Mouse (Mus musculus) kidney, embryonic 15.5 days (tissue): Measurements from ENCODE around the gene Mcat. TPM values are rescaled to one million over a fixed set of nuclear protein-coding genes. Genes with fewer than 3 reads are reported as not detected.
"Not testable (repeated sequence)": the region's sequence is repeated elsewhere in the genome, so short reads cannot be mapped to it uniquely, and the experiment has no call there.

Experiments
- ATAC-seq: fragments of 200-750 bp; cut with Nextera tagmentation; replicated peaks from 2 replicates; pipeline ENCODE4 v1.8.0; 2017; ENCODE audit warnings: moderate TSS enrichment; ENCODE audit not compliant: low FRiP score
- H3K27ac ChIP-seq: fragments of 300-500 bp; sonication (generic); 2 replicates; pipeline ENCODE4 v1.5.1; 2015; ENCODE audit warnings: mild to moderate bottlenecking, inconsistent platforms
- H3K27me3 ChIP-seq: fragments of 300-500 bp; sonication (generic); 2 replicates; pipeline ENCODE4 v1.6.1; 2015; ENCODE audit warnings: inconsistent platforms
- H3K36me3 ChIP-seq: fragments of 300-500 bp; sonication (generic); 2 replicates; pipeline ENCODE4 v1.6.1; 2015; ENCODE audit warnings: inconsistent platforms
- H3K4me1 ChIP-seq: fragments of 300-500 bp; sonication (generic); 2 replicates; pipeline ENCODE4 v1.6.1; 2015; ENCODE audit warnings: inconsistent platforms
- H3K4me2 ChIP-seq: fragments of 300-500 bp; sonication (generic); 2 replicates; pipeline ENCODE4 v1.6.1; 2015; ENCODE audit warnings: moderate library complexity, mild to moderate bottlenecking, inconsistent platforms
- H3K4me3 ChIP-seq: fragments of 300-500 bp; sonication (generic); replicated peaks from 2 replicates; pipeline ENCODE4 v1.5.1; 2015; ENCODE audit warnings: mild to moderate bottlenecking, inconsistent platforms
- H3K9ac ChIP-seq: fragments of 300-500 bp; sonication (generic); 2 replicates; pipeline ENCODE4 v1.6.1; 2015; ENCODE audit warnings: mild to moderate bottlenecking, inconsistent platforms
- H3K9me3 ChIP-seq: fragments of 300-500 bp; sonication (generic); replicated peaks from 2 replicates; pipeline ENCODE4 v1.6.1; 2016; ENCODE audit warnings: inconsistent platforms
- WGBS: fragments of 180-500 bp; shearing (Covaris S2); methylation state at CpG from one replicate; pipeline ENCODE4 v1.1.7; 2015; ENCODE audit warnings: mixed read lengths; 5-methylcytosine and 5-hydroxymethylcytosine counted together
- polyA plus RNA-seq: library from polyadenylated mRNA; unstranded; fragments of >200 nt; fragmentation: Nextera tagmentation; extraction: Ambion mirVana; gene quantifications from 2 replicates; pipeline ENCODE4 v1.2.1, GENCODE M21; 2015

Gene Mcat
- polyA plus RNA-seq, 1 experiment from 2014 or later = 36.6 TPM

DNA sequence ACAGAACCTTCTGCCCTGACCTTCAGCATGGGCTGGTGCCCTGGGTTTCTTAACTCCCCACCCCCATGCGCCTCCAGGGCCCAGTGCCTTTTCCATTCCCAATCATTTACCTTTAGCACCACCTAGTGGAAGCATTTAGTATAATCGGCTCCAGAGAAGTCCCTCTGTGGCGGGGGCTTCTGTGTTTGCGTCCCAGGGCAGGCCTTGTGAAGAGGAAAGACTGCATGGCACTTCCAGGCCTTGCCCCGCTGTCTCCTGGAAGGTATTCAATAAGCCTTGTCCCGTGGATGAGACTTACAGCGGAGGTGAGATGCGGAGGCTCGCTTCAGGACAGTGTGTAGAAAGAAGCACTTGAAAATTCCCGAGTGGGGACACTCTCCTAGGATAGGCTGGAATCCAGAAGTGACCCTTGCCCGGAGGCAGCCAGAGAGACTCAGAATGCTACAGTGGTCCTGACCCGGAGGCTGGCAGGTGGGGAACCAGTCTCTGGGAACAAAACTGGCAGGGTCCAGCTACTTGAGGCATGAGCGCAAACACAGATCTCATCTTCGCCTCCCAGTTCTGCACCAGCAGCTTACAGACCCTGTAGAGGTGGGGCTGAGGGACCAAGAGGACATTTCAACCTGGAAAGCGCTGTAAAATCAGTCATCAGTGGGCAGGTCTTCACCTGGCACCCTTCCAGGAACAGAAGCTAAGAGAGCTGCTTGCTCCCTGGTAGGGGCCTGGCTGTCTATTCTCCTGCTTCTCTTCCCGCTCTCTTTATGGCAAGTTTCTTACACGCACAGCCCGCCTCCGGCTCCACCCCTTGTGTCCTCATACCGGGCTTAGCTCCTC, 45.2 kb downstream of the Mcat start:
- no peak overlapping the region for H3K27ac ChIP-seq
- H3K27me3 ChIP-seq = no peaks in the 10 kb centered on the region
- H3K9ac ChIP-seq = no peak overlapping the region
- no peak overlapping the region for H3K4me3 ChIP-seq
- H3K9me3 ChIP-seq = no peaks in the 10 kb centered on the region
- peaks cover 23% of the 10 kb centered on the region for H3K4me1 ChIP-seq
- no peaks in the 10 kb centered on the region for H3K36me3 ChIP-seq
- ATAC-seq = peak; percentile 69; the same call in 1 of the 2 replicates
- peak overlapping the region; percentile 44; the same call in 1 of the 2 replicates for H3K4me2 ChIP-seq
- WGBS = 35% methylated on average over 20 of the region's 20 CpGs

- peaks cover 21% of the 10 kb centered on the region for H3K4me1 ChIP-seq
- H3K27ac ChIP-seq = no peak overlapping the region
- no peaks in the 10 kb centered on the region for H3K9me3 ChIP-seq
- no peak overlapping the region for H3K9ac ChIP-seq
- no peak for ATAC-seq
- no peaks in the 10 kb centered on the region for H3K27me3 ChIP-seq
- 79% methylated on average over 5 of the region's 5 CpGs for WGBS
- no peaks in the 10 kb centered on the region for H3K36me3 ChIP-seq
- H3K4me3 ChIP-seq = no peak overlapping the region
- H3K4me2 ChIP-seq = no peak overlapping the region
Observed at GRCm38 (mm10) chr15:83515018-83515417, 48.6 kb downstream of the Mcat start.

DNA sequence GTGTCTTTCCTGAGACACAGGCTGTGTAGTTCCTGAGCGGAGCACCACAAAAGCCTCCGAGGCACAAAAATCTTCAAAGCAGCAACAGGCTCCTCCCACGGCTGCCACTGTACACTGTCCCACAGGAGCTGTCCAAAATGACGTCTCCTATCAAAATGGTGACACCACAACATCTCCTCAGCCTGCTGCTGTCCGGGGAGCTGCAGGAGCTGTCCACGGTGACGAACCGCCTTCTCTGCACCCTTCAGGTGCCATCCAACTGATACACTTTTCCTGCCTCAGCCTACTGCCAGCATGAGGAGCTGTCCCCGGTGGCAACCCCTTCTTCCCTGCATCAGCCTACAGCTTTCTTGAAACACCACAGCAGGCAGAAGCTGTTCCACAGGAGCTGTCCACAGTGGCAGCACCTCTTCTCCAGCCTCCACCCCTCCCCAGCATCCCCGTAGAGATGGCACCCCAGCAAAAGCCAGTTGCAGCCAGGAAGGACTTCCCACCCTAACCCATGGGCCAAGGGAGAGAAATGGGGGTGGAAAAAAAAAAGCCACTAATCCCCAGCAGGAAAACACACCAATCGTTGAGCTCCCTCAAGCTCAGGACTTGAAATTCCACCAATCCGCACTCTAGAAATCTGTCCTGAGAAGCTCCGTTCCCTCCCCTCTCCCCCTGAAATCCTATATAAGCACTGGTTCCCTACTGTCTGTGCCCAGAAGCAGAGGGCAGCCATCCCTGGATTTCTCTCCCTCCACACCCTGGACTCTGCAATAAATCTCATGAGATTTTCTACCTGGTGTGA, 50.9 kb downstream of the Mcat start:
- Histone ChIP-seq H3K36me3 (no peaks in the 10 kb centered on the region), H3K9me3 (no peaks in the 10 kb centered on the region), H3K4me1 (peaks cover 13% of the 10 kb centered on the region), H3K27ac (no peak overlapping the region), H3K27me3 (no peaks in the 10 kb centered on the region), H3K9ac (no peak overlapping the region), H3K4me2 (no peak overlapping the region), H3K4me3 (no peak overlapping the region)
- 70% methylated on average over 13 of the region's 13 CpGs for WGBS
- no peak for ATAC-seq

DNA sequence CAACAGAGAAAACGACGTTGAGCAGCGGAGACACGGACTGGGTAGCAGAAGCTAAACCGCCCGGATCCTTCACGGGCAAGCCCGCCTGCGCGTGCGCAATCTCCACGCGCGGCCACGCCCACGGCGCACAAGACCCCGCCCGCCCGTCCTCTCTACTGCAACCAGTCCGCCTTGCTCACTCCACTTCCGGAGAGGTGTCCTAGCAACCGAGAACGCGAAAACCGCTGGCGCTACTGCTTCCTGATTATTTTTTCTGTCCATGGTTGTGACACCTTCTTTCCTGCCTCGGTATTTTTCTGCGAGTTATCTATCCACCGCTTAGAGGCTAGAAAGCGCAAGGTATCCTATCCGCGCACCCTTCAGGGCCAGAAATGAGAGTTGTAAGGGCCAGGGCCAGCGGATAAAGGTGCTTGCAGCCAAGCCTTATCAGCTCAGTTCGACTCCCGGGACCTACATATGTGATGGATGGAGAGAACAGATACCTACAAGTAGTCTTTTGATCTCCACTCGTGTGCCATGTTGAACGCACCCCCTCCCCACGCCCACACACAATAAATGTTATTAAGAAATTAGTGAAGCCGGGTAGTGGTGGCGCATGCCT, 52.7 kb downstream of the Mcat start, which contains the start of gene Ttll1:
TSS of gene Ttll1 (minus strand) at position 89 of the 601 bp plus-strand sequence.
- 11% methylated on average over 41 of the region's 41 CpGs for WGBS
- ATAC-seq = peak; percentile 96

GRCm38 (mm10) chr15:83509950-83510804, 53.4 kb downstream of the Mcat start:
- Histone ChIP-seq H3K9ac (peak overlapping the region; percentile 52), H3K9me3 (no peaks in the 10 kb centered on the region), H3K27ac (peak overlapping the region; percentile 38), H3K36me3 (no peaks in the 10 kb centered on the region), H3K4me1 (peaks cover 13% of the 10 kb centered on the region), H3K4me3 (peak overlapping the region; percentile 52), H3K27me3 (no peaks in the 10 kb centered on the region), H3K4me2 (peak overlapping the region; percentile 66)
- peak; percentile 57; the same call in 1 of the 2 replicates for ATAC-seq
- 29% methylated on average over 17 of the region's 17 CpGs for WGBS

More for the DNA sequence above, 52.7 kb downstream of the Mcat start, which contains the start of gene Ttll1:
- peaks cover 13% of the 10 kb centered on the region for H3K4me1 ChIP-seq
- H3K27ac ChIP-seq = peak within 1 kb of the TSS; percentile 38
- H3K27me3 ChIP-seq = no peaks in the 10 kb centered on the region
- H3K36me3 ChIP-seq = no peaks in the 10 kb centered on the region
- peak within 1 kb of the TSS; percentile 66 for H3K4me2 ChIP-seq
- H3K9ac ChIP-seq = peak within 1 kb of the TSS; percentile 52
- no peaks in the 10 kb centered on the region for H3K9me3 ChIP-seq
- H3K4me3 ChIP-seq = peak within 1 kb of the TSS; percentile 52

- not testable (repeated sequence) for H3K27ac ChIP-seq, H3K4me2 ChIP-seq, H3K4me3 ChIP-seq, ATAC-seq, H3K9me3 ChIP-seq, H3K4me1 ChIP-seq, H3K9ac ChIP-seq, H3K27me3 ChIP-seq
- H3K36me3 ChIP-seq = peaks cover 42% of the 10 kb centered on the region
- WGBS = 79% methylated on average over 6 of the region's 6 CpGs
Observed at GRCm38 (mm10) chr15:83501483-83501882, 62.1 kb downstream of the Mcat start.

DNA sequence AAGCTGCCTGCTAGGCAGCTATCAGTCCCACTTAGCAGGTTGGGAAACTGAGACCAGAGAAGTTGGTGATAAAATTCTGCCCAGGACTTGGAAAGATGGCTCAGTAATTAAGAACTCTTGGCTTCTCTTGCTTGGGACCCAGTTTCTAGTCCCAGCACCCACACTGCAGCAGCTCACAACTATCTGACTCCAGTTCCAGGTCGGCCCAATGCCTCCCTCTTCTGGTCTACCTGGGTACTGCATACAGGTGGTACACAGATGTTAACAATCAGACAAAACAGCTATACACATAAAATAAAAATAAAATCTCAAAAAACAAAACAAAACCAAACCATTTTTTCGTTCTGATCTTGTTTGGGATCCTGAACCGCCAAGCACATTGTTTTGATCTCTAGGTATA, 63.2 kb downstream of the Mcat start:
- Histone ChIP-seq H3K4me2 (no peak overlapping the region), H3K4me3 (no peak overlapping the region), H3K9me3 (no peaks in the 10 kb centered on the region), H3K36me3 (peaks cover 53% of the 10 kb centered on the region), H3K9ac (no peak overlapping the region), H3K4me1 (no peaks in the 10 kb centered on the region), H3K27ac (no peak overlapping the region), H3K27me3 (no peaks in the 10 kb centered on the region)
- 61% methylated on average over 3 of the region's 3 CpGs for WGBS
- ATAC-seq = no peak

DNA sequence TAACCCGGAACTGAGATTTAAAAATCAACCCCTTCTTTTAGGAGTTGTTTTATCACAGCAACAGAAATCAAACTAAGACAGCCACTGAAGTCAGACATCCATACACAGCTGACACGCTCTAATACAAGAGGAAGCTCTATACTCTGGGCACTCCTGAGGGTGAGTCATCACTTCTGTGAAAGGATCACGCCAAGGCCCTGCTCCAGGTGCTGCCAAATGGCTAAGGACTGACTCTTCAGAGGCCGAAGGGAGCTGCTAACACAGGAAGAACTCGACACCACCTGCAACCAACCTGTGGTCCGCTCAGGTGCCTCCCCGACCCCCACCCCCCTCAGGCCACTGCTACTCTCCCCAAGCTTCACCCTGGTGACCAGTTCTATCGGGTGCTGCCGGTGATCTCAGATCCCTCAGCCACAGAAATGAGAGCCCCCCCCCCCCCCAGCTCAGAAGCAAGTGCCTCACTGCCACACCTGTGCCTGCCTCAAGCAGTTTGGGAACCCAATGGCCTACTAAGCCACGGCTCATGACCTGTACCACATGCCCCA, 64.3 kb downstream of the Mcat start:
- ATAC-seq = no peak
- Histone ChIP-seq H3K36me3 (peaks cover 61% of the 10 kb centered on the region), H3K27ac (no peak overlapping the region), H3K9ac (no peak overlapping the region), H3K4me2 (no peak overlapping the region), H3K4me1 (no peaks in the 10 kb centered on the region; the same call in 1 of the 2 replicates), H3K27me3 (no peaks in the 10 kb centered on the region), H3K4me3 (no peak overlapping the region), H3K9me3 (no peaks in the 10 kb centered on the region)
- WGBS = 89% methylated on average over 10 of the region's 10 CpGs

DNA sequence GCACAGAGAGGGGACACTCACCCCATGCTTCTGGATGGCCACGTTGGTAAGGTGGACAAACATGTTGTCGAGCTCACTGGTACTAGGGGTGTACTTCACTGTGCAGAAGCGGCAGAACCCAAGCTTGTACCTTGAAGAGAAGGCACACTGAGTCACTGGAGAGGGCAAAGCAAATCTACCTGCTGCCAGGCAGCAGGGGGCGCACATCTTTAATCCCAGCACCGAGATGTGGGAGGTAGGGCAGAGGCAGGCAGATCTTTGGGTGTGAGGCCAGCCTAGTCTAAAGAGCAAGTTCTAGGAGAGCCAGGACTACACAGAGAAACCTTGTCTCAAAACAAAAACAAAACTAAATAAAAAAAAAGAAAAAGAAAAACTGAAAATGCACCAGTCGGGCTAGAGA, 66.3 kb downstream of the Mcat start:
- ATAC-seq = no peak
- peaks cover 69% of the 10 kb centered on the region for H3K36me3 ChIP-seq
- WGBS = 93% methylated on average over 6 of the region's 6 CpGs
- no peaks in the 10 kb centered on the region for H3K9me3 ChIP-seq
- H3K4me3 ChIP-seq = no peak overlapping the region
- H3K27me3 ChIP-seq = no peaks in the 10 kb centered on the region
- H3K4me1 ChIP-seq = no peaks in the 10 kb centered on the region; the same call in 1 of the 2 replicates
- H3K9ac ChIP-seq = no peak overlapping the region
- H3K27ac ChIP-seq = no peak overlapping the region
- no peak overlapping the region for H3K4me2 ChIP-seq
